Mouse (Mus musculus): ENCODE data around the gene Impg1. TPM values are rescaled to one million over a fixed set of nuclear protein-coding genes. Genes with fewer than 3 reads are reported as not detected.
"Not testable (repeated sequence)": the region's sequence is repeated elsewhere in the genome, so short reads cannot be mapped to it uniquely, and the experiment has no call there.

Gene Impg1
- total RNA-seq, 2 experiments from 2014 or later, result not detected

DNA sequence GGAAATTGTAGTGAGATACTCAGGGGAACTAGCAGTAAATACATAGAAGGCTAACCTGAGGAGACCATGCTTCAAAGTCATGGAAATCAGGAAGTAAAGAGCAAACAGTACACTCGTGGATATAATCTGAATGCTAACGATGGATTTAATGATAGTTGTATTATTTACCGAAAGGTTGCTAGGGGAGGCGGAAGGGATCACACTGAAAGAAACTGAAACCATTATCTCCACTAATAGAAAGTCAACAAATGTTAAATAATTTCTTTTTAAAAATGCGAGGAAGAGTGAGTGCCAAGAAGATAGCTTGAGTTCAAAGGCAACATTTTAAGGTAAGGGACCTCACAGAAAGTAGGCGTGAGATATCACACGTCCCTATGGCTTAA is 114.0 kb downstream of the Impg1 start:
- no peak for DNase-seq (ENCODE audit: low spot score in 2 of 2)

DNA sequence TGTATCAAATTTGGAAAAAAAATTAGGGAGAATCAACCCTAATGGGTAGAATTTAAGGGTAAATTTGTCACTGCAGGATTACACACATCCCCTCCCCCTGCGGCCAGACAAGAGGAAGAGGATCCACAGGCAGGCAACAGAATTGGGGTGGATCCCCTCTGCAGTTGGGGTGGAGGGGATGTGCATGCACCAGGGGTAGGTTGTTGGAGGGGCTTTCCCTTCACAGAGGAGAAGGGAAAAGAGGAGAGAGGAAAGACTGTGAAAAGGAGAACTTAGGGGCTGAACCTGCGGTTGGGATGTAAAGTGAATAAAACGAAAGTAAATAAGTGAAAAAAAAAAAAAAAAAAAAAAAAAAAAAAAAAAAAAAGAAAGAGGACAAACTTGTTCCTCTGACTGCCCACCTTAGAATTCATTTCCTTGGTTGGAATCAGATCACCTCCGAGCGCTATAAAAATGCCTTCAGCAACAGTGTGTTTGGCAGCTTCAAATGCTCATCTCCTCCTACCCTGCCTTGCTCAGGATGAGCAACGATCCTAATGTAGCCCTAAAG is 120.8 kb downstream of the Impg1 start:
- no peak for DNase-seq (ENCODE audit: low spot score in 2 of 2)

DNA sequence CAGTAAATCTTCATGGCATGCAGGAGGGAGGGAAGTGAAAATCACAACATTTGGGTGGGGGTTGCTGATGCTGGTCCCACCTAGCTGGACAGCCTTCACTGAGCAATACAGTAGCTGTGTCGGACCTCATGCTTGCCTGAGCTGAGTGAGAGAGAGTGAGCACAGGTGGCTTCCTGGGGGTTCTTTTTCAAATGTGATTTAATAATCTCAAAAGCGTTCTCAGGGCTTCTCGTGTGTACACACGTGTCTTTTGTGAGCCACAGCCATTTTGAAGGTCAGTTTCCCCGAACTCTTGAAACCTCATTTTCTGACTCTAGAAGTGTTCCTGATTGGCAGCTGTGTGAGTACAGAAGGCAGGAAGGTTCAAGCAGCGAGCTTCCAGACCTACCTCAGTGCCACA is 122.8 kb downstream of the Impg1 start:
- DNase-seq (ENCODE audit: low spot score in 2 of 2), result no peak

DNA sequence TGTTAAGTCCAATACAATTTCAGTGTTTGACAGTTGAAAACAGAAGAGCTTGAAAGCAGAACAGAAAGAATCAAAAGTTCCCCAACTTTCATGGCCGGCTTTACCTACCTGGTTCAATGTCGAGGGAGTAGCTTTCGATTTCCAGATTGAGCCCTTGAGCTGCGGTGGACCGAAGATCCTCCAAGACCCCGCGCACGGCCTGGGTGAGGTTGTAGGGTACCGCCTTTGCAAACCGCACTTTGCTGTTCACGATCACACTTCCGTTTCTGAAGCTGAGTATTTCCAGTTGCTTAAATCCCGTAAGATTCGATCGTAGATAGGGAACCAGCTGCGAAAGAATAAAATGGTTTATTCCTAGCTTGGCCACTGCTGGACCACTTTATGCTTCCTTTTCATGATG is 123.5 kb downstream of the Impg1 start:
- no peak for DNase-seq (ENCODE audit: low spot score in 2 of 2)

DNA sequence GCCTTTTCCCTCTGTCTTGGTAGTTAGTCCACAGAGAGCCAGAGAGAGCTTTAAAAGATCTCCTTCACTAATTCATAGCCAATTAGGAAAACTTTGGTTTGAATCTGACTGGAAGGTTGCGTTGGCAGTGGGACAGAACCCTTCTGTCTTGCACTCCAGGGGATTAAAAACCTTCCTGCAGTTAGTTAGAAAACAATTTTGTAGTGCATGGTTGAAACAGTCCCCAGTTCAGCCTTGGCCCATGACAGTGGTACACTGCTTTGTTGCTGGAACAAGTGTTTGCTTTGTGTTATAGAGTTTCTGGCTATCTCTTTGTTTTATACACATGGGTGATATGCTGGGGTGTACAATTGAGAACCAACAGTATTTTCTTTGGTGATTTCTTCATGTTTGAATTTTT is 124.4 kb downstream of the Impg1 start:
- DNase-seq (ENCODE audit: low spot score in 2 of 2), result peak in 1 of 2 experiments; percentile 50

DNA sequence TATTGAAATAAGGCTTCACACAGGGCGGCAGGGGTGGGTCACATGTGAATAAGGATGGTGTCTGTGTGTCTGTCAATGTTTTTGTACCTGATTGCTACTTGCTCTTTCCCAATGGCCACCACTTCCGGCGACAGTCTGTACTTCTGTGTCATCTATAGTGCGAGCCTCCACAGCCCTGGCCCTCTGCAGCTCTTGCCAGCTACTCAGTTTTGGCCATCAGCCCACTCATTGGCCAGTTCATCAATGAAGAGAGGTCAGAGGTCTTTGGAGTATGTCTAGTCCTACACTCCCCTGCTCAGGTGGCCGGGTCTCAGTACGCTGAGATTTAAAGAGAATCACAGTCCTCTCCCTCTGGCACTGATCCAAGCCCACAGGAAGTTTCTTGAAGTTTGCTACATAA is 127.3 kb downstream of the Impg1 start:
- DNase-seq (ENCODE audit: low spot score in 2 of 2), result no peak

DNA sequence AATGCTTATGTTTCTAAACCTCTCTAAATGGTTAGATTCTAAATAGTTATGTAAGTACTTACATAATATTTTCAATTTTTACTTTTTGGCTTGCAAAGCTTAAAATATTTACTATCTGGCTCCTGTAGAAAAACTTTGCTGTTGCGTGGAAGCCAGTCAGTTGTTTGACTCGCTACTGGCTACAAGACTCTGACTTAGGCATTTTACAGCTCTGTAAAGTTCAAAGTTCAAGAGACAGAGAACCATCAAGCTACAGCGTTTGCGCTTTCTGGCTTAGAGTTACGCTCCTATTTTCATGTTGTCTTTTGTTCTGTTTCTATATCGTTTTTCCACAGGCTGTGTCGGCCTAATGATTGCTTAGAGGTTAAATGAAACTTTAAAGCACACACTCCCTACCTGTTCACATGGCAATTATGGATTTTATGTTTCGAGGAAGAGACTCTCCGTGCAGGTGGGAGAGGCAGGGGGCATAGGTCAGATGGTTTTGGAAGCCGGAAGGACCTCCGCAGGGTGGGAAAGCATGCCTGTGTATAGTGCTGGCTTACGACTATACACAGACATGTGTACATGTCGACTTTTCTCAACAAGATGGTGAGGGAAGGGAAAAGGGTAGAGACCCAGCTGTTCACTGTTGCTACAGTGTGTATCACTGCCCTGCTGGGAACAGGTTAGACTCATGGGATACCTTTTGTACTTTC is 129.5 kb downstream of the Impg1 start:
- no peak for DNase-seq (ENCODE audit: low spot score in 2 of 2)

DNA sequence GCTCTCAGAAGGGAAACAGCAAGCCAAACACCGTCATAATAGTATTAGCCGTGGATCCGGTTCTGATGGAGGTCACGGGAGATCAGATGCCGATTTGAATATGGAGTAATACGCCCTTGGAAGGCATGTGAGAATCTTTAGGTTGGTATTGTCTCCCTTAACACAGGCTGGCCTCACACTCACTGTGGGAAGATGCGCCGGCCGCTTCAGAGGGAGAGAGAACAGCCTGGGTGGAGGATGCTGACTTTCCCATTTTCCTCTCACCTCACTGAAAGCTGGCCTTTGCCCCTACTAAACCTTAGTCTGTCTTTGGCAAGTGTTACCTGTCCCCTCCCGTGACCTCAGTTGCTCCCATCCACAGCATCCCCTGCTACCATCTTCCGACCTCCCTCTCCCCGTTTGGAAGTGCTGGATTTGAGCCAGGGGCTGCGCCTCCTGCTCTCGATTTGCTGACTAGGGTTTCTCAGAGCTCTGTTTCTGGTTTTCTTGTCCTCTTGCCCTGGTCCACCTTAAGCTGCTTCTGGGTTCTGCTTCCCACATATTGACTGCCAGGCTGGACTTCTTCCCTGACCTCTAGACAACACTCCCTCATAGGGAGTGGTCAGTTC is 131.2 kb downstream of the Impg1 start:
- DNase-seq (ENCODE audit: low spot score in 2 of 2), result no peak

DNA sequence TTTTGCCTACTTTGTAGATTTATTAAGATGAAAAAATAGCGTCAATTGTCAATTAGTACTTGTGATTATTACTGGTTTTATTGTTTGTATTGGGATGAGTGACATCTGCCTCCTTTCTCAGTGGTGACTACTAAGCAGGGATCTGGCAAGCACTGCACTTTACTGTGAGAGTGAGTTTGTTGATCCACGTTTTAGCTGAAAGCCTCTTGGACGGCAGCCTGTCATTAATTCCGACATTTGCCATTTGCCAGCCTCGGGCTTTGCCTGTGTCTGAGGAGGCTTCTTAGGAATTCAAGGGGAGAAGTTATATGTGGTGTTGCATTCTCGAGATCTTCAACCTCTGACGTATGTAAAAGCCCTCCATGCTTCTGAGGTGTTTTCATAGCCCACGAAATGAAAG is 131.8 kb downstream of the Impg1 start:
- DNase-seq (ENCODE audit: low spot score in 2 of 2), result peak in 1 of 2 experiments; percentile 39

DNA sequence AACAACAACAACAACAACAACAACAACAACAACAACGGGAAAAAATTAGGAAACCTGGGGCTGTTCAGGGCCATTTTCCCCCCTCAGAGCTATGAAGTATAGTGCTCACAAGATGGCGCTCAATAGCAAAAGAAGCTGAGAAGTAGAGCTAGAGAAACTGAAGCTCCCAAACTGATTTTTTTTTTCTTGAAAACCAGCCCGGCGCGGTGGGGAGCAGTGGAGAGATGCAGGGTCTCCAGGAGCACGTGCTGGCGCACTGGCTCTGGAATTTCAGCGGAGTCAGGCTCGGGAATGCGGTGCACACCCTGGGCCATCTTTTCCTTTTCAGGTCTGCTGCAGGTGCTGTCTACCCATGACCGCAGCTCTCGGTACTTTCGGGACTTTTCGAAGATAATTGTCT is 133.1 kb downstream of the Impg1 start:
- DNase-seq (ENCODE audit: low spot score in 2 of 2), result peak; percentile 52 to 60

DNA sequence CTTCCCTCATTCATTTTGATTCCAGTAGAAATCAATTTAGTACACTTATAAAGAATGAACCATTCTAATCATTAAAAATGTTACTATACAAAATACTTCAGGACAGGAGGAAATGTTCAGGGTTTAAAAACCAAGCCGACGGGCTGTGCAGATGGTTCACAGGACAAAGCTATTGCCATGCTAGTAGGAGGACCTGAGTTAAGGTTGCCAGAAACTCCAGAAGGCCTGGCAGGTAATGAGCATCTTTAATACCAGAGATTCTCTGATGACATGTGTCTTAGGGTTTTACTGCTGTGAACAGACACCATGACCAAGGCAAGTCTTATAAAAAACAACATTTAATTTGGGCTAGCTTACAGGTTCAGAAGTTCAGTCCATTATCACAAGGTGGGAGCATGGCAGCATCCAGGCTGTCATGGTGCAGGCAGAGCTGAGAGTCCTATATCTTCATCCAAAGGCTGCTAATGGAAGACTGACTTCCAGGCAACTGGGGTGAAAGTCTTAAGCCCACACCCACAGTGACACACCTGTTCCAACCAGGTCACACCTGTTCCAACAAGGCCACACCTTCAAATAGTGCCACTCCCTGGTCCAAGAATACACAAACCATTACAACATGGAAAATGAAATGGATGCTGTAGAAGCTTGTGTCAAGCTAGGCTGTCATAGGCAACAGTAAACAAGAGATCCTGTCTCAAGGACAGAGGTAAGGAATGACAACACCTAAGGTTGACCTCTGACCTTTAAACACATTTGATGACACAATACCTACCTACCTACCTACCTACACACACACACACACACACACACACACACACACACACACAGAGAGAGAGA is 144.0 kb downstream of the Impg1 start:
- not testable (repeated sequence) for DNase-seq (ENCODE audit: low spot score in 2 of 2)

DNA sequence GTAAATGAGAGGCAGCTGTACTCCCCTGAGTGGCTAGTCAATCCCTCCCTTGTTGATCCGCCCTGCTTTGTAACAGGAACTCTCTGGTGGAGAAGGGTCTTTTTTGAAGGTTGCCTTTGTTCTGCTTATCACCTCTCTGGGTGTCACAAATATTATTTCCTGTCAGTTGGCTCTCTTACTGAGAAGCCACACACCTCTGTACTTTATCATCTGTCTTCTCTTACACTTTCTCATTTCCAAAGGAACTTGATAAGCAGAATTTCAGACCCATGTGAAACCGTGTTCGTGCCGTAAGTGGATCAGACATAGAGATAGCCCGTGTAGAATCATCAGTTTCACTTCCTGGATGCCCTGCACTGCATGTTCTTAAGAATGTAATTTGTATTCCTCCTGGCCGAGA is 147.3 kb downstream of the Impg1 start:
- no peak for DNase-seq (ENCODE audit: low spot score in 2 of 2)

DNA sequence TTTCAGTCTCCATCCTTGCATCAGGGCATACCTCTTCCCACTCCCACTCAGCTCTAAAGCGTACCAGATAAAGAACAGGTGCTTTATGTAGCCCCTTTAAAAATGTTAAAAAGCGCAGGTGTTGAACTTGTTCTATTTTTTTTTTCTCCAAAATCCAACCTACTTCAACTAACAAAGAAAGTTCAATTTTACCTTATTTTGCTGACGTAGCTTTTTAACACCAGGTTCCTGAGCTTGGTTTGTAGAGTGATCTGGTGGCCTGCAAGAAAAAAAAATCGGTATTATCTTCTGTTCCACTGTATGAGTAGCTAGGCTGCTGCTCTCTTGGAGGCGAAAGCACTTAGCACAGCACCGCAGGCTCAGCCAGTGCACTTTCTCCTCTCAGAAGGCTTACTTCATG is 149.4 kb downstream of the Impg1 start:
- DNase-seq (ENCODE audit: low spot score in 2 of 2), result no peak

DNA sequence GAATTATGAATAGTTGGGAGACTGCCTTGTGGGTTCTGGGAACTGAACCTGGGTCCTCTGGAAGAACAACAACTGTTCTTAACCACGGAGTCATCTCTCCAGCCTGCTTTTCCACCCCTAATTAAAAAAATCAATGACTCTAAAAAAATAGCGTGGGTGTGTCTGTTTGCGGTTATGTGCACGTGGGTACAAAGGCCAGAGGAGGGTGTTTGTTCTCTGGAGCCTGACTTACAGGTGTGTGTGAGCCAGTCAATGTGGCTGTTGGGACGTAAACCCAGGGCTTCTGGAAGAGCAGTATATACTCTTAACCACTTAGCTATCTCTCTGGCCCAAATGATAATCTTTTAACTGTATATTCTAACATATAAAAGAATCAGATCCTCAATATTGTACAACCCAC is 151.7 kb downstream of the Impg1 start:
- no peak for DNase-seq (ENCODE audit: low spot score in 2 of 2)

DNA sequence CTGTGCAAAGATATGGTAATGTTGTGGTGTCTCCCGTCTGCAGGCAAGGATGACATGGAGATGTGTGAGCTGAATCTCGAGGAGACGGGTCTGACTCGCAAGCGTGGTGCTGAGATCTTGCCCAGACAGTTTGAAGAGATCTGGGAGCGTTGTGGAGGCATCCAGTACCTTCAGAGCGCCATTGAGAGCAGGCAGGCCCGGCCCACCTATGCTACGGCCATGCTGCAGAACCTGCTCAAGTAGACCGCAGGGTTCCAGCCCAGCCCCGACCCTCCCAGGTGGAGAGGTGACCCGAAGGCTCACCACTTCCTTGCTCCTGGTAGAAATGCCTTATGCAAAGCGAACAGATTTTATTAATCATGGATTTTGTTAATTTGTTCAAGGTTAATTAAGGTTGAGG is 157.7 kb downstream of the Impg1 start:
- no peak for DNase-seq (ENCODE audit: low spot score in 2 of 2)

DNA sequence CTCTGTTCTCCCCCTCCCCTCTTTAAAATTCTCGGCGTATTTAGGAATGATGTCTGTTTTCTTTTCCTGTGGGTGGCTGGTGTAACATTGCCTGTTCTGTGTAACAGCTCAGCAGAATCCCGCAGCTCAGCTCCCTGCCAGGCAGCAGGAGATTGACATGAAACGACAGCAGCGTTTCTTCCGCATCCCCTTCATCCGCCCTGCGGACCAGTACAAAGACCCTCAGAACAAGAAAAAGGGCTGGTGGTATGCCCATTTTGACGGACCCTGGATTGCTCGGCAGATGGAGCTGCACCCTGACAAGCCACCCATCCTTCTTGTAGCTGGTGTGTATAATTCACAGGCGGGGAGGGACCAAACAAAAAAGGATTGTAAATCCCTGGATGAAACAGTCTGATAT is 158.4 kb downstream of the Impg1 start:
- DNase-seq (ENCODE audit: low spot score in 2 of 2), result peak; percentile 34 to 48

DNA sequence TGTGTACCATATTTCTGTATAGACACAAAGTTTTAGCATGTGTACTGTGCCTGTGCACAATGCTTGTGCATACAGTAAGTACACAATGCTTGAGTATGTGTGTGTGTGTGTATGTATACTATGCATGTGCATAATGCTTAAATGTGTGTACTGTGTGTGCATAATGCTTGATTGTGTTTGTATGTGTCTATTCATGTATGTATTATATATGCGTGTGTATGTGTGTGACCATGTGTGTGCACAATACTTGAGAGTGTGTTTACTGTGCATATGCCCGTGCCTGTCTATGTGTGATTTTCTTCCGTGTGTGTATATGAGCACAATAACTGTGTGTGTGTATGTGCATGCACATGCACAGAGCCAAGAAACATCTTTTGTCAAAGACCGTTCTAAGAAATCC is 158.9 kb downstream of the Impg1 start:
- no peak for DNase-seq (ENCODE audit: low spot score in 2 of 2)

DNA sequence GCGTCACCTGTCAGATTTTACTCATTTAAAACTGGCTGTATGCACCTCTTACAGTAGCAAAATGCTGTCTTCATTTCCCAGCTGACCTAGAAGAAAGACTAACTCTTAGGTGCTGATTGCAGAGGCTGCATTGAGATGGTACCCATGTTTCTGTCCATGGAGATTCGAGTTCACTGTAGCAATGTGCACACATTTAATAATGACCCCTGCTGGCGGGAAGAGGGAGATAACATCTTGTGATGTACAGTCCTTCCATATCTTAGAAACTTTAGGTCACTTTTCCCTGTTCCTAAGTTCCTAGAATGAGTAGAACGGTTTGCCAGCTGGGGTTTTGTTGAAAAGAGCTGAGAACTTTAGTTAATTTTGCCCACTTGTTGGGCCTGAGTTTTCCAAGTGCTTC is 161.8 kb downstream of the Impg1 start:
- DNase-seq (ENCODE audit: low spot score in 2 of 2), result no peak

DNA sequence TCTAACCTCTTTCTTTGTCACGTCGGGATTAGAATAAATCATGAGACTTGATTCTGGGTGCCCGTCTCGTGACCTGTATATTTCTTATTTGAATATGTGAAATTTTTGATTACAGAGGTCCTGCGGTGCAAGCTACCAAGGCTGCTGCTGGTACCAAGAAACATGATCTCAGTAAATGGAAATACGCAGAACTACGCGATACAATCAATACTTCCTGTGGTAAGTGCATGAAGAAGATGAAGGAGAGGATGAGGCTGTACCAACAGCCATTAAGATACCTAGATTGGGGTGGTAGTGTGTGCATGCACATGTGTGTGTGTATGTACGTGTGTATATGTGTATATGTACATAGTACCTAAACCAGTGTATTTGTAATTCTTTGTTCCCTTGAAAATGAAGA is 166.2 kb downstream of the Impg1 start:
- no peak for DNase-seq (ENCODE audit: low spot score in 2 of 2)

DNA sequence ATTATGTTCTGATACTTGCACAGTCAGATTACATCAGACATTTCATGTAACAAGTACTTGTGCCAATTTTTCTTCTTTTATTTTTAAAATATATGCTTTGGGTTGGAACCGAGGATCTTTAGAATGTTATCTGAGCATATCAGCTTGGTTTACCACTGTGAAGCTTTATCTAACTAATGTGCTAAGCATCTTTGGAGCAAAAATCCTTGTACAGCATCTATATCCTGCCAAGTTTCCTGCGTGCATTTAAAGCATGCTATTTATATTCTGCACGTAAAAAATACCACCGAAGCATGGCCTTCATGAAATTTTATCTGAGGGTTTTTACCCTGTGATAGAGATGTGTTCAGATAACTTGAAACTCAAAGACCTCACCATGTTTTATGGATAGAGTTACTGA is 169.2 kb downstream of the Impg1 start:
- no peak for DNase-seq (ENCODE audit: low spot score in 2 of 2)

DNA sequence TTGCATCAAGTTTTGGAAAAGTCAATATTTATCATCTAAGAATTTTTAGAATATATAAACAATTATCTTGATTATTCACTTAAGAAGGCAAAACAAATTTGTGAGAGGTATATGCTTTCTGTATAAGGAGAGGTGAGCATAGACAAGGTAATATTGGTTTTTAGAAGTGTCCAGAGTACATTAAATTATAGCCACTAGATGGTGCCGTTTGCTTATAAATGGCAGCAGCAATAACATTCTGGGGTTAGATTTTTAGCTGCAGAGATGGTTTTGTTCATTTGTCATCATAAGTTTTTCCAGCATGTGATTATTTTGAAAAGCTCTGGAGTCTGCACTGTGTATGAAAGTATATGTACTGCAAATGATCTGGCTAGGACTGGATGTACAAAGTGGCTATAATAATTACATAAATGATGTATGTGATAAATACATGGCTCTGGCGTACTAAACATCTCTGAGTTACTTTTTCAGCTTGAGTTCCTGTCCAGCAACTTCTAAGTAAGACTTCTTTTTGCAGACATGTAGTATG is 172.2 kb downstream of the Impg1 start:
- DNase-seq (ENCODE audit: low spot score in 2 of 2), result peak in 1 of 2 experiments; percentile 35

DNA sequence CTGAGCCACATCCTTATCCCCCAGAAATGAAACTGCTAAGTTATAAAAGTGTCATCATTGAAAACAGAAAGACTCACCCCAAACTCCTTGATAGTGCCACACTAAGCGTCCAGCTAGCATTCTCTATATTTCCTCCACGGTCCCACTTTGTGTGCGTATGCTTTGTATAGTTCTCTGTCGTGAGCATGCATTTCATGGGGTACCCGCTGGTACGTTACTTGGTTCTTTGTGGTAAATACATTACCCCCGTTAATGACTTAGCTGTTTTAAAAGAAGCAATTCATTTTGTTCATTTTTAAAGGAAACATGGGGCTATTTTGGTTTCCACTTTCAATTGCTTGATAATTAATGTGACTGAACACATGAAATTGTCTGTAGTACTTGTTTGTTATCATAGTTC is 178.4 kb downstream of the Impg1 start:
- DNase-seq (ENCODE audit: low spot score in 2 of 2), result no peak
